Mouse (Mus musculus) gastrocnemius, adult 2 months (tissue): ENCODE measurements around the gene Prkcd. TPM values are rescaled to one million over a fixed set of nuclear protein-coding genes. Genes with fewer than 3 reads are reported as not detected.

Source experiments
- DNase-seq: peaks from one replicate; pipeline ENCODE4 v3.0.0; 2022
- H3K27ac ChIP-seq: fragments of 200-600 bp; 2 replicates; pipeline ENCODE4 v1.8.1; 2022; ENCODE audit warnings: mild to moderate bottlenecking
- H3K4me3 ChIP-seq: fragments of 200-600 bp; 2 replicates; pipeline ENCODE4 v1.8.1; 2022; ENCODE audit warnings: mild to moderate bottlenecking, moderate library complexity
- CTCF ChIP-seq: fragments of 200-600 bp; IDR thresholded peaks from 2 replicates; pipeline ENCODE4 v1.8.1; 2022; ENCODE audit warnings: antibody characterized with exemption, mild to moderate bottlenecking, moderate library complexity
- intact Hi-C: fragments of 180-260 bp; cut with DNase I; formaldehyde crosslinking; loops from one replicate; pipeline ENCODE4 v1.15.1; 2025
- long read RNA-seq, 2 experiments: library from polyadenylated mRNA; stranded (forward); transcript quantifications; one replicate each; pipeline ENCODE4 v2.0.0; 2021
- total RNA-seq, 2 experiments: library from RNA; stranded (reverse); gene quantifications; 2 replicates each; pipeline ENCODE4 v1.2.3; 2021

The Prkcd gene
- total RNA-seq, result 10 to 100 TPM in 1 of 2 experiments, 1 to 10 TPM in 1; 5.6 to 14.8 TPM
- long read RNA-seq, experiment 1, partial matches to known transcripts, result 0 of 5 reads
- long read RNA-seq, experiment 1, other reads (novel, unspliced or antisense), result 1 of 5 reads
- long read RNA-seq, experiment 2, transcript Prkcd-207 (18 exons, 2,777 nt), result major isoform, 10 of 10 reads
- long read RNA-seq, experiment 2, partial matches to known transcripts, result 0 of 10 reads
- long read RNA-seq, experiment 2, other reads (novel, unspliced or antisense), result 0 of 10 reads

DNA sequence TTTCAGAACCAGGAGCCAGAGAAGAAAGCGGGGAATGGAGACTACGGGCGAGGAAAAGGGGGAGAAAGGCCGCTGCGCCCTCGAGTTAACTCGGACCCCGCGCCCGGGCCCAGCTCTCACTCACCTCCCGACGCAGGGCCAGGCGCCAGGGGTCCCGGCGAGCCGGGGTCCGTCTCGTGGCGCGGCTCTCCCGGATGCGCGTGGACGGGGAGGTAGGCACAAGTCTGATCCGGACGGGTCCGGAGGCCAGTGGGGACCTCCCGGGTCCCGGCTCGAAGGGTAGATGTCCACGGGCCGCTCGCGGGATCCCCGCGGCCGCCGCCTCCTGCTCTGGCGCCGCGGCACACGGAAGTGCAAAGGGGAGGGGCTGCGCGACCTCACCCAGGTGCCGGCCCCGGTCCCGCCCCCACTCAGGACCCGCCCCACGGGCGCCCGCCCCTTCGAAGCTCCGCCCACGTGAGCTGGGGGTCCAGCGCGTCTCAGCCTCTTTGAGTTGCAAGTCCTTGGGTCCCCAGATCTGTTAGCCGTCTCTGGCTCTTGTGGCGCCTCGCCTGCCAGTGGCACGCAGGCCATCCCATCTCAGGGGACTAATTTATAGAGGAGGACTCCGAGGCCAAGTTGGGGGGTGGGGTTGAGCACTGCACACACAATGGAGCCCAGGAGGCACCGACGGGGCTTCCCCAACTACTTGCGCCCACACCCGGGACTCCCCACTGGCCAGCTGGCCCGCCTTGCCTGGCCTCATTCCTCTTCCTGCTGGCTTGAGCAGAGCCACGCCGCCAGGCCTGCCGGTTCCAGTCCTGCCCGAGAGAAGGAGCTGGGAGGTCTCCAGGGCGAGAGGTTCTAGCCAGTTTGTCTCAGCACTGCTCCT lies at the start of gene Prkcd:
Prkcd (minus strand) TSS at position 355 of the 871 bp plus-strand sequence.
- H3K27ac ChIP-seq, result peak within 1 kb of the TSS; percentile 84
- DNase-seq, result peak; percentile 88
- intact Hi-C loops, result no loop called here
- peak within 1 kb of the TSS; percentile 88 for H3K4me3 ChIP-seq
- no peak for TF ChIP-seq CTCF

DNA sequence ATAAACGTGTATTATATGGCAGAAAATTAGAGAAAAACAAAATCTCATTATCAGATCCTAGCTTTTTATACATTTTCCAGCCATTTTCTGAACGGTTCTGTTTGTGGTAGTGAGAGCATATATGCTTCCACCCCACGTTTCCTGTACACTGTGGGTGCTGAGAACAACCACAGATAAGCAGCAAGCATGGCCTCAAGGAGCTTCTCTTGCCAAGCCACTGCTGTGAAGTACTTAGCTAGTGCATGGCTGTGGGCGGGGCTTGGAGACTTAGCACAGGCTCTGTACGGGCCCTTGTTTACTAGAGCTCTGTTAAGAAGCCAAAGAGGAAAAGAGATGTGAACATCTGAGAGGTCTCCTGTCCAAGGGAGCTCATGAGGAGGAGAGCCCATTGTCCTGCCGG lies 48.9 kb upstream of the Prkcd start:
- TF ChIP-seq CTCF, result no peak
- Histone ChIP-seq H3K4me3 (no peak overlapping the region), H3K27ac (no peak overlapping the region)
- peak; percentile 10 for DNase-seq
- intact Hi-C loops, result no loop called here

DNA sequence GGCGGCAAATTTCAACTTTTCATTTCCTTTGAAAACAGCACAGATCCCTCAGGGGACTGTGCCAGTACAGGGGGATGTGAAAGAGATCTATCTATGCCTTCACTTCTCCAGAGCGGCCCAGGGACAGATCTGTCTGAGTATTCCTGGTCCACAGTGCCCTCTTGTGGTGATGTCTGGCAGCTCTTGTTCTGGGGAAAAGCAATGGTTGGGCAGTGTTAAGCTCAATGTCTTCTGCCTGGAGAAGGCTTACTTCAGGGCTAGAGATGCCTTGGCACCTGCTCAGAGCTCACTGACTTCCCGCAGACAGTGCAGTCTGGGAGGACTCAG lies 45.9 kb upstream of the Prkcd start:
- intact Hi-C loops, result loop anchor here (1.0 kb wide), 1 partner anchor 81 kb away; no protein-coding TSS in a partner anchor
- DNase-seq, result peak; percentile 89
- TF ChIP-seq CTCF, result peak; percentile 91
- H3K4me3 ChIP-seq, result no peak overlapping the region
- H3K27ac ChIP-seq, result no peak overlapping the region

DNA sequence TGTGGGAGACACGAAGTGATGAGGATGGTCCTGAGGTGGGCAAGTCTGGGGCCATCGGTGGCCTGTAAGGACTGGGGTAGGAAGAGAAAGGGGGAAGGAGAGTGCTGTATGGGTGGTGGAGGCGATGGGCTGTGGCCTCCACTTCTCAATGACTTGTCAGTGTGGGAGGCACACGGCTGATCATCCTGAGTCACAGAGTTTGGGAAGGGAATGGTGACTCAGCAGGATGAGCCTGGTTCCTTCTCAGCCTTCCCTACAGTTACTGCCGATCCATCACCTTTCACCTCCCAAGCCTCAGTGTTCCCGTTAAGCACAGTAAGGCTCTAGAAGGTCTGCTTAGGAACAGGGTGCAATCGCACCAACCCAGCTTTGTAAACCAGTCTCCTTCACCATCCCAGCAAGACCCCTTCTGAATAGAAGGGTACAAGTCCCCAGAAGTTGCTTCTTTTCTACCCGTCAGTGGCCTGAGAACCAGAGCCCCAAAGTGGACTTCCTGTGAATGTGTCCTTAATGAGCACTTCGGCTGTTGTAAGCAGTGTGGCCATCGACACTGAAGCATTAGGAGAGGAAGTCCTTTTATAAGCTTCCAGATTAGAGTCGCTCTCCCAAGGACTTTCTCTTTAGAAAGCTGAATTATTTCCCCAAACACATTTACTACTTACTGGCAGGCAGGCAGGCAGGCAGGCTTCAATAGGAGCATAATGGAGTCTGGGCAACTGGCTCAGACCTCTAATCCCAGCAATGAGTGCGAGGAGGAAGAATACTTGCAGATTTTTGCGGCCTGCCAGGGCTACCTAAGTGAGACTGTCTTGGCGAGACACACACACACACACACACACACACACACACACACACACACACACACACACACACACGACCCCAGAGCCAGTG lies 45.3 kb upstream of the Prkcd start:
- no peak for TF ChIP-seq CTCF
- DNase-seq, result no peak
- Histone ChIP-seq H3K27ac (peak overlapping the region; percentile 60), H3K4me3 (no peak overlapping the region)
- intact Hi-C loops, result no loop called here

DNA sequence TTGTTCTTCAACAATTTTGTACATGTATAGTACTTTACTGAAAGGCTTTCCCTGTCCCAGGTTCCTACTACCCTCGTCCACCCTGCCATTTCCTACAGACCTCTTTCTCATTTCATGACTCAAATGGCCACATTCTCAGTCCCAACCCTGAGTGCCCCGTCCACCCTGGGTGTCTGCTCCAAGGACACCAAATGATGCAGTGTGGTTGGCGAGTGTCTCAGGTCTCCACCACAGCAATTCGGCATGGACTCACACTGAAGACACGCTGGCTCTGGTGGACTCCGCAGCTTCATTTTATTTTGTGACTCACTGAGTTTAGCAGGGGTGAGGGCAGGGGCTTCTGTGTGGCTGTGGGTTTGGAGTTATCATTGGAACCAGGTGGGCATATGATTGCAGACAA lies 44.2 kb upstream of the Prkcd start:
- no peak overlapping the region for H3K4me3 ChIP-seq
- H3K27ac ChIP-seq, result no peak overlapping the region
- TF ChIP-seq CTCF, result no peak
- intact Hi-C loops, result no loop called here
- DNase-seq, result no peak

DNA sequence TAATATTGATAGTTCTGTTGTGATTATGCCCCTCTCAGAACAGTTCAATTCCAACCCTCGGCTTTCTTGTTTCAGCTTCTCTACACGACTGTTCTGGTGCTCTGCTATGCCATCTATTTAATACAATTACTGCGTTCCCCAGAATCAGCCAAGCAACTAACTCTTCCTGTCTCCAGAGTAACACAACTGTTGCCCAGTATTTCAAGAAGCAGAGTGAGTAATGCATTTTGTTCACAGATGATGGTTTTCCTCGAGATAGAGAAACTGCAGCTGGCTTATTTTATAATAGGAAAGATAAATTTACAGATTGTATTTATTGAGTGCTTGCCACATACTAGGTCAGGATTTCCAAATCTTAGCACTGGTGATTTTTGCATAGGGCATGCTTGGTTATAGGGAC lies 40.6 kb upstream of the Prkcd start:
- Histone ChIP-seq H3K4me3 (no peak overlapping the region), H3K27ac (no peak overlapping the region)
- intact Hi-C loops, result no loop called here
- no peak for DNase-seq
- TF ChIP-seq CTCF, result no peak

DNA sequence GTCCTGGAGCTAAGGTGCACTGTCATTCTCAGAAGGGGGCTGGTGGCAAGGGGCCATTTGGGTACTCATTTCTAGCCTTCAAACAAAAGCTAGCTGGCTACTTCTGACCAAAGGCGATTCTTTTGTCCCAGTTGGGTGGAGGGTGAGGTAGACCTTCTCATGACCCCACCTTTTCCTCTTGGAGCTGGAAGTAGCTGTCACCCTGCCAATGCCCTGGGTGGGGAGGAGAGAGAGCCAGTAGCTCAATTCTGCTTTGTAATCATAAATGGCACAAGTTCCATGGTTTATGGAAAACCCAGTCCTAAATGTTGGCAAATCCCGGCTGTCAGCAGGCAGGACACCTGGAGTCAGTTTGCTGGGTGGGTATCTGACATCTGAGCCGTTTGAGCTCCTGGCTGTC lies 40.1 kb upstream of the Prkcd start:
- no peak overlapping the region for H3K4me3 ChIP-seq
- intact Hi-C loops, result no loop called here
- peak; percentile 59 for DNase-seq
- H3K27ac ChIP-seq, result peak overlapping the region; percentile 59
- no peak for TF ChIP-seq CTCF

DNA sequence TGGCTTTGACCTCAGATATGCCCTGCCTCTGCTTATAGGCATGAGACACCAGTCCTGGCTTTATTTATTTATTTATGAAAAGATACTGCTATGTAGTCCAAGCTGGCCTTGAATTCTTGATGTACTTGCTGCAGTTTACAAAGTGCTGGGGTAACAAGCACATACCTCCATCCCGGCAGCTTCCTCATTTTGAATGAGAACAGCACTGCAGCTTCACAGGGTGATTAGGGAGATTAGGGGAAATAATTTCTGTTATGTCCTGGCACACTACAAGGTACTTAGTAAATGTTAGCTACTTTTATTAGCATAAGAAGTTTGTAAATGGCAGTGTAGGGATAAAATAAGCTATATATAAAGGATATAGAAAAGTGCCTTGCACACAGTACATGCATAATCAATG lies 29.5 kb upstream of the Prkcd start:
- H3K27ac ChIP-seq, result no peak overlapping the region
- intact Hi-C loops, result no loop called here
- DNase-seq, result no peak
- H3K4me3 ChIP-seq, result no peak overlapping the region
- no peak for TF ChIP-seq CTCF

DNA sequence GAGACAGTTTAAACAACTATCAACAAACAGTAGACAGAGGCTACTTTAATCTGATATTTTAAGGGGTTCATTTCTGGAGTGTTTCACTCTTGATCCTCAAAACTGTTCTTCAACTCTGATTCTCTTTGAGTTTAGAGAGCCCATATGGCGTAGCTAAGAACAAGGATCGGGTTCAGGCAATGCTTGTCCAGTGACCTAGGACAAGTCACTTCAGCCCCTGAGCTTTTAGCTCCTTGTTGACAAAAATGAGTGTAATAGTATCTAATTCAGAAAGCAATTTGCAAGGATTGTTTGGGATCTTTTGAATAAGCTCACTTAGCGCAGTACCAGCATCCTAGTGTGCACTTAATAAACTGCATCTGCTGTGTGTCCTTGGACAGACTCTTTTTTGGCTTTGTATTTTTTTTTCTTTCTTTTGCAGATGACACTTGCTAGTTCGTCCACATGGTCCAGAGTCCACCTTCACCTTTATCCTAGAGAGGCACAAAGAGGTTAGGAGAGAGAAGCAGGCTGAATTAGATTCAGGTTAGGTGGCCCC lies 28.8 kb upstream of the Prkcd start:
- intact Hi-C loops, result loop anchor here (5.0 kb wide), 1 partner anchor 63 kb away; no protein-coding TSS in a partner anchor
- Histone ChIP-seq H3K4me3 (peak overlapping the region; percentile 80), H3K27ac (peak overlapping the region; percentile 96)
- DNase-seq, result no peak
- TF ChIP-seq CTCF, result no peak

DNA sequence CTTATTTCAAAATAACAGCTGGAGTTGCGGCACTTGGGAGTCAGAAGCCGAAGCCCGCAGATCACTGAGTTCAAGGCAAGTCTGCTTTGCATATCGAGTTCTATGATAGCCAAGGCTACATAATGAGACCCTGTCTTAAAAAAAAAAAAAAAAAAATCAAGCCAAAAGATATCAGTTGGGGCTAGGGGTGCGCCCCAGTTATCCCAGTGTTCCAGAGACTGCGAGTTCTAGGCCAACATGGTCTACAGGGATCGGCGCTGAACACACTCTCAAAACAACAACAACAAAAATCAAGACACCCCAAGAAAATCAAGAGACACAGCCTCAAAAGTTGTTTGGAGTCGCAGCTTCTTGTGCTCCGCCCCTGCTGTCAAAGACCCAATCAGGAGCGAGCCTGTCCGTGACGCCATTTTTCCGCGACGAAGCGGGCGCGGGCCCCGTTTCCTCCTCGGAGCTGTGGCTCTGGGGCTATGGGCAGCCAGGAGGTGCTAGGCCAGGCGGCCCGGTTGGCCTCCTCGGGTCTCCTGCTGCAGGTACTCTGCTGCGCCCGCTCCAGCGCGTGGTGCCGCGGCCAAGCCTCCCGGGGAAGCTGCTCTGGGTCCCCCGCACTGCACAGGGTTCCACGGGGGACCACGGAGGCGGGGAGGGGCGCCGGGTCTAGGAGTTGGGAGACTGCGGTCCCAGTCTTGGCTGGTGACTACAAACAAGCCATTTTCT lies 28.1 kb upstream of the Prkcd start, which contains the start of gene Rft1:
Rft1 (plus strand) TSS at position 418 of the 717 bp plus-strand sequence.
- intact Hi-C loops, result loop anchor here (5.0 kb wide), 1 partner anchor 63 kb away; no protein-coding TSS in a partner anchor

DNA sequence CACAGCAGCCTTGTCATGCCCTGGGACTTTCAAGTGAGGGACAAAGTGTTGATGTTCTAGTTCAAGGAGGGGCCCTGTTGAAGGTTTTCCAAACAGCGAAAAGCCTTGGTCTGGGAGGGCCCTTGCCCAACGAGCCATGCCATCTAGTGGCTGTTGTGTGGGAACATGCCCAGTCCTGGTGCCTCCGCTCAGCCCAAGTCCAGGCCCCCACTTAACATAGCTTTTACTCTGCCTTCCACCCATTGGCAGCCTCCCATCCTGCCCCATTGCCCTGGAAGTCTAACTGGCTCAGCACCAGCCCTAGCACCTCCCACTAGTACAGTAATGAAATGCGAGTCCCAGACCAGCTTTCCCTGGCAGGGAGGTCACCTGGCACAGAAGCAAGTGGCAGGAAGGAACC lies 25.0 kb upstream of the Prkcd start:
- peak; percentile 76 for TF ChIP-seq CTCF
- Histone ChIP-seq H3K4me3 (no peak overlapping the region), H3K27ac (peak overlapping the region; percentile 70)
- intact Hi-C loops, result loop anchor here (1.0 to 5.0 kb wide), 2 partner anchors 58 to 66 kb away; no protein-coding TSS in a partner anchor
- DNase-seq, result peak; percentile 92

More for the DNA sequence above, 28.1 kb upstream of the Prkcd start, which contains the start of gene Rft1:
- peak; percentile 98 for DNase-seq
- H3K4me3 ChIP-seq, result peak within 1 kb of the TSS; percentile 80
- peak within 1 kb of the TSS; percentile 96 for H3K27ac ChIP-seq
- peak; percentile 36; the same call in 1 of the 2 replicates for TF ChIP-seq CTCF

DNA sequence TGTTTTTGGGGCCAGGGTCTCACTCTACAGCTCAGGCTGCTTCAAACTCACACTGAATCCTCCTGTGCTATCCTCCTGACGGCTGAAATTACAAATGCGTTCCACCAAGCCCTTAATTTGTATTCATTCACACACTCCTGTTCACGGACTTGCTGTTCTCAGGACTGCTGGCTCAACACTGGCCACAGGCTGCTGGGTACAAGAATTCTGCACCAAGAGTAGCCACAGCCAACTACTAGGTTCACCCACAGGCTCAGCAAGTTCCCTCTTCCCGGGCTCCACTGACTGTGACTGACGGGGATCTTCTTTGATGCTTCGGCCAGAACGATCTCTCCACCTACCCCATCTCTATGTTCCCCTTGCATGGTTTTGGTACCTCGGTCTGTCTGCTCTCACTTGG lies 23.7 kb upstream of the Prkcd start:
- no peak for TF ChIP-seq CTCF
- no peak overlapping the region for H3K4me3 ChIP-seq
- no peak overlapping the region for H3K27ac ChIP-seq
- intact Hi-C loops, result loop anchor here (5.0 kb wide), 1 partner anchor 68 kb away; no protein-coding TSS in a partner anchor
- no peak for DNase-seq
